Mouse (Mus musculus): Measurements from ENCODE around the gene Ctrl.

GRCm38 (mm10) chr8:105979325-105979724 lies 45.7 kb upstream of the Ctrl start, which contains the start of gene Dpep3:
- TF ChIP-seq CTCF (IDR thresholded peaks at IDR 0.05 in 2 of 3, conservative IDR thresholded peaks at IDR 0.05 in 1 of 3; ENCODE audit: control insufficient read depth in 1 of 3, insufficient read depth in 1 of 3, low read depth in 2 of 3, low read length in 3 of 3, poor library complexity in 1 of 3, severe bottlenecking in 1 of 3) (peak in 2 of 3 experiments; percentile 41 to 52; a peak in 4 of 6 replicates), HCFC1 (IDR thresholded peaks at IDR 0.05; ENCODE audit: low read depth, low read length) (no peak), SMC3 (IDR thresholded peaks at IDR 0.05; ENCODE audit: low read depth, low read length) (no peak), TAL1 (IDR thresholded peaks at IDR 0.05; ENCODE audit: low read length) (no peak)

All from MEL (cell line).